Mouse (Mus musculus): ENCODE measurements around the gene Slc37a1.

Gene Slc37a1

GRCm38 (mm10) chr17:31286492-31286891, at the start of gene Slc37a1:
Gene Slc37a1 (plus strand): TSS chr17:31286792.
- no peak for DNase-seq

DNA sequence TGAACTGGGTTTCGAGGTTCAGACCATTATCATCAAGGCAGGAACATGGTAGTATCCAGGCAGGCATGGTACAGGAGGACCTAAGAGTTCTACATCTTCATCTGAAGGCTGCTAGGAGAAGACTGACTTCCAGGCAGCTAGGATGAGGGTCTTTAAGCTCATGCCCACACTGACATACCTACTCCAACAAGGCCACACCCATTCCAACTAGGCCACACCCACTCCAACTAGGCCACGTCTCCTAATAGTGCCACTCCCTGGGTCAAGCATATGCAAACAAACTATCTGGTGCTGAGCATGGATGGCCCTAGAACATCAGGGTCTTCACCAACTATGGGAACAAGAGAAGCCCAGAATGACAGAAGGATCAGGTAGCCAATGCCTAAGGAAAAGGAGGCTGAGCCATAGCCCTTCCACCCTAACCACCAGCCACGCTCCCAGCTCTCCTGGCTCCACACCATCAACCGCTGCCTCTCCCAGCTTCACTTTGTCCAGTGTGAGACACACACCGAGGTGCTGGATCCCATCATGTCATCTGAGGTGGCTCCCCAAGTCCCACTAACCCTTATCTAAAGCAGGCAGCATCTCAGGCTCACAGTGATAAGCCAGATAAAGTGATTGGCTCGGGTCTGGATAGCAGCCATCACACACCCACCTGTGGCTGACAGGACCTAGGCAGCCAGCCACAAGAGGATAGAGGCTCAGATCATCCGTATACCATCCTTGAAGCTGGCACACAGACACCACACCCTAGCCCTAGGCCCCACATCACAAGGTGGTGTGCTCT, 48.2 kb upstream of the Slc37a1 start:
- DNase-seq, result no peak

GRCm38 (mm10) chr17:31241156-31241555, 45.4 kb upstream of the Slc37a1 start:
- no peak for DNase-seq

DNA sequence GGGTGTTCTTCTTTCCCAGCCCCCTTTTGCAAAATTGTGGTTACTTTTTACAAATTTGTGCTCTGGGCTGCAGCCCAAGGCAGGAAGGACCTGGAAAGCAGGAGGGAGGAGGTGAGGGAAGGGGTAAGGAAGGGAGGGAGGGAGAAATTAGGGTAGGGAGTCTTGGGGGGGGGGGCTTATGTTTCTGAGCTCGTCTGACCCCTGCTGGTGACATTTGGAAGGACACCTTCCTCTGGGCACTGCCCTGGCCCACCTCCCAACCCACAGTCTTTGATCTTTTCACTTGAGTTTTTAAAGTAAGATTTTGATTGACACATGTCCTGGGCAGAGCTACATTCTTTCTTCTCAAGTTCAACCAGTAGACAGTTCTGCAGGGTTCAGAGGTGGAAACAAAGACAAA, 43.8 kb upstream of the Slc37a1 start:
- DNase-seq, result peak; percentile 50 to 60

- DNase-seq, result no peak
Observed at GRCm38 (mm10) chr17:31245321-31245720, 41.3 kb upstream of the Slc37a1 start.

DNA sequence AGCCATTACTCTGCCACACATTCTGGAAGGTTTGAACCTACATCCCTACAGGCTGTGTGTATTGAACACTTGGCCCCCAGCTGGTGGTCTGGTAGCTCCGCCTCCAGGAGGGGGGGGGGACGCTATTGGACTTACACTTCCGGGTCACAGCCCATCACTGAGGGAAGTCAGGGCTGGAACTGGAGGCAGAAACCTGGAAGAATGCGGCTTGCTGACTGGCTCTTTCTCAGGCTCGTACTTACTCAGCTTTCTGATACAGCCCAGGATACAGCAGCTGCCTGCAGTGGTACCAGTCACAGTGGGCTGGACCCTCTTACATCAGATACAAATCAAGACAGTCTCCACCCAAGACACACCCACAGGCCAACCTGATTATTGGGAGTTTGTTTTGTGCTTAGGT, 39.4 kb upstream of the Slc37a1 start:
- no peak for DNase-seq

- DNase-seq, result no peak
Observed at GRCm38 (mm10) chr17:31253951-31254350, 32.6 kb upstream of the Slc37a1 start.

- DNase-seq, result peak; percentile 76
Observed at GRCm38 (mm10) chr17:31254463-31254931, 32.1 kb upstream of the Slc37a1 start.

- DNase-seq, result no peak
Observed at GRCm38 (mm10) chr17:31257149-31257548, 29.4 kb upstream of the Slc37a1 start.

GRCm38 (mm10) chr17:31257898-31258297, 28.7 kb upstream of the Slc37a1 start:
- DNase-seq, result no peak

DNA sequence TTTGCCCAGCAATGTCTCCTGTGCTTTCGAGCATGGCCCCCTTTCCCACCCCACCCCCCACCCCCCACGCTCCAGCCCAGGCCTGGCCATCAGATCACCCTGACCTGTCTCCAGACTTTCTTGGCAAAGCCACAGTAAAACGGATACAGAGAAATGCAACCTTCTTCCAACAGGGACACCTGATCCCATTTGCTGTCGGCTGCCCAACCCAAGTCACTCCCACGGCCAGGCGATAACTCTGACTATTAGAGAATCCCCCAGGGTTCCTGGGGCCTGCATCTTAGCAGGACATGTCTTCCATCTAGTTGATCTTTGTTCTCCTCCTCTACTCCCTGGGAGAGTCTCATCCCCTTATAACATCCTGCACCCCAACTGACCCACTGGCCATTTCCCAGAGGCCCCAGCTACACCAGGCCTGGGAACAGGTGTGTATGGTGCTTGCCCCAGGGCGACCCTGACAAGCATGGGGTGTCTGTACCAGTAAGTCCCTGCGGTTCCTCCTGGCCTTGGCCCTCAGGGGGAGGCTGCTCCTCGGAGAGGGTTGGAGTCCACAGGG, 28.2 kb upstream of the Slc37a1 start:
- no peak for DNase-seq

GRCm38 (mm10) chr17:31259145-31259544, 27.4 kb upstream of the Slc37a1 start:
- DNase-seq, result no peak

DNA sequence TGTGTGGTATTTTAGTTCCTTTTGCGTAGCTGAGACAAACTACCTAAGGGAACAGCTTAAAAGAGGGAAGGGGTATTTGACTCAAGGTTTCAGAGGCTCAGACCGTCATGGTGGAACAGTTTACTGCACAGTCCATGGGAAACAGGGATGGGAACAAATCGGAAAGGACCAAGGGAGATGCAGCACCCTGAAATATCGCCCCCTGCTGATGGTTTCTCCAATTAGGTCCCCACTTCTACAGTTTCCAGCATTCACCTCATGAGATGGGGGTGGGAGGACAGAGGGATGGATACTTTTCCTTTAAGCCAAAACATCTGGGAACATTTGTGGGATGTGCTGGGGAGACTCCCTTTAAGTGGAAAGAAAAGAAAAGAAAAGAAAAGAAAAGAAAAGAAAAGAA, 26.8 kb upstream of the Slc37a1 start:
- peak in 1 of 2 experiments; percentile 44 for DNase-seq

DNA sequence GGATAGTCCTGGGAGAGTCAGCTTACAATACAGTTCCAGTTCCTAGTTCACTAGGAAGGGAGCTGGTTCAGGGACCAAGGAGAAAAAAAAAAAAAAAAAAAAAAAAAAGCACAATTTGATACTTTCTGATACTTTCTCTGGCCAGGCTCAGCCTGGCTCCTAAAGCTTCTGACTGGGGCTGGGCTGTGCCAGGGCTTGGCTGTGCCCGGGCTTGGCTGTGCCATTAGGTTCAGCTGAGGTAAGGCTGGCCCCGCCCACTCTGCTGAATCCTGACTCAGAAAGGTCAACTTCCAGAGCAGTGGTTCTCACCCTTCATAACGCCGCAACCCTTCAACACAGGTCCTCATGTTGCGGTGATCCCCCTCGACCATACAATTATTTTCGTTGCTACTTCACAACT, 26.2 kb upstream of the Slc37a1 start:
- DNase-seq, result peak in 1 of 2 experiments; percentile 4

GRCm38 (mm10) chr17:31261352-31261751, 25.2 kb upstream of the Slc37a1 start:
- DNase-seq, result no peak

GRCm38 (mm10) chr17:31262715-31263114, 23.9 kb upstream of the Slc37a1 start:
- no peak for DNase-seq

DNA sequence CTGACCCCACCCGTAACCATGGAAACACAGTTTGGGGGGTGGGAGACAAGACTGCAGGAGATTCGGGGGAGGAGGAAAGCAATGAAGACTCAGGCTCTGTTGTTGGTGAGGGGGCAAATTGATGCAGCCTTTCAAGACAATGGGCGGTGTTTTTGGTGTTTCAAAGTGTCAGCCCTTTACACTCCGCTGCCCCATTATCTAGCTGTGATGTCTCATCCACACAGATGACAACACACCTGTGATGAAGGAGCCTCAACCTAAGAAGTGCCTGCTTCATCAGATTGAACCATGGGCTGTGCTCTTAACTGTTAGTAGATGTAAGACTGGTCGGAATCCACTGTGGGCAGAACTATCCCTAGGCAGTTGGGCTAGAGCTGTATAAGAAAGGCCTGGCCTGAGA, 22.8 kb upstream of the Slc37a1 start:
- DNase-seq, result no peak

DNA sequence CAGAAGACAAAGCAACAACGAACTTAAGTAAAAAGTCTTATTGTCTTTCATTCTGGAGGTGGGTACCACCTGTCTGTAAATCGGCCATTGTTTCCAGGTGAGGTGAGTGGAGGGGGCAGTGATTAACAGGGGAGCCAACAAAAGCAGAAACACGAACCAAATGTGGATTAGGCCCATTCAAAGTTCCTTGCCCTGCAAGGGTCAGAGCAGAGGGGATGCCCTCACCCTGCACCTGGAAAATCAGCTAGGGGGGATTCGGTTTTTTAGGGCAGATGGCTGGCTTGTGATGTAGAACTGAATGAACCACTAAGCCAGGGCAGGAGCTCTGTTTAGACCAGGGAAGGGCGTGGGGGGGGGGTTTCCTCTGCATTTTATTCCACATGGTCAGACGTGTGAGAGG, 22.2 kb upstream of the Slc37a1 start:
- no peak for DNase-seq

DNA sequence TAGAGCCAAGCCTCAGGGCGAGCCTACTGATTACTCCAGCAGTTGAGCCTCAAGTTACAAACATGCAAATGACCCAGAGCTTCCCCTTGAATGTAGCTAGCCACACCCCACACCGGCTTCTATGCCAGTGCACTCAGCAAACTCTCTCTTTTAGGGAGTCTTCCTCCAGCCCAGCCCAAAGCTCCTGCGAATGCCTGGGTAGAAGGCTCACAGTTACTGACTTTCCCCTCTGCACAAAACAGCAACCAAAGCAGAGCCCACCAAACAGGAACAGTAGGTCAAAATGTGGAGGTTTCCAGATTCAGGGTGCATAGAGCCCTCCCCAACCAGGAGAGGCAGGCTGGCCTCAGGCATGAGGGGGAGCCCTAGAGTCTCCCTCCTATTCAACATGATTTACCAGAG, 21.4 kb upstream of the Slc37a1 start:
- no peak for DNase-seq

GRCm38 (mm10) chr17:31265831-31266230, 20.8 kb upstream of the Slc37a1 start:
- DNase-seq, result peak in 1 of 2 experiments; percentile 27

DNA sequence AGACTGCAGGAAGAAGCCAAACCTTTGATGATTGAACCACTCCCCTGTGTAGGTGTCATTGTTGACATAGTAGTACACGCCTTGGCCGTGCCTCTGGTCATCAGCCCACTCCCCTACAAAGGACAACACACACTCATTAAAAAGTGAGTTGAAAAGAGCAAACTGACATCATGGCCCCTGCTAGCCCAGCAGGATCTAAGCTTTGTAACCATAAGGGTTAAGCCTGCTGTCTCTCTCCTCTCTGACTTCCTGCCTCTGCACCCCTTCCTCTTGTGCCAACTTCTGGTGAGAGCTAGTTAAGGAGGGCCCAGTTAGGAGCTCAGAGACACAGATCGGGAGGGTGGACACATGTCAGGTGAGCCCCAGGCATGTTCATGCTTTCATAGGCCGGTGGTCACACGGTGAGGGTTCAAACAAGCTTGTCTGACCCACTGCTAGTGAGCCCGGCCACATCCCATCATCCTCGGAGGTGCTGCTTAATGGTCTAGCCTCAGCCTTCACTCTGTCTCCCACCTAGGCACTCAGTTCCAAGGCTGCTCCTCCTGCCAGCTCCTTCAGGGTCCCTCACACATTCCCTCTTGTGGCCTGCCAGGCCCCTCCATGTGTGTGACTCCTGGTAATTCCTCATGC, 20.2 kb upstream of the Slc37a1 start:
- peak; percentile 54 to 59 for DNase-seq

- no peak for DNase-seq
Observed at GRCm38 (mm10) chr17:31267138-31267537, 19.5 kb upstream of the Slc37a1 start.

GRCm38 (mm10) chr17:31267603-31268002, 19.0 kb upstream of the Slc37a1 start:
- no peak for DNase-seq

DNA sequence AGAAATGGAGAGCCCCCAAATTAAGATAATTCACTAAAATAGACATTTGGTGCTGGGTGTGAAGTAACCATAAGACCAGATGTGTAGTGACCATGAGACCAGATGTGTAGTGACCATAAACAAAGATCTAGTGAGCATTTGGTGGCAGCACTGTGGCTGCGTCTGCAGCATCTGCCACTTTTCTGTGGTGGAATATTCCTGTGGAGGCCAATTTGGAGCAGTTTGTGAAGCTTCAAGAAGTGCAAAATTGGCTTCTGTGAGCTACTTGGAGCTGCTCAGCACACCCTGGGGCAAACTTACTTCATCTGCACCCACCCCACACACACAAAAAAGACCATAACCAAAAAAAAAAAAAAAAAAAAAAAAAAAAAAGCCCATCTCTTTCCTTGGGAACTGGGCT, 18.6 kb upstream of the Slc37a1 start:
- no peak for DNase-seq
